Mouse (Mus musculus) cerebellum, postnatal 25 days (tissue): ENCODE data around the gene Rpl13a.
A peak's percentile ranks its signal among the peaks of the same experiment; 100 is the strongest.

Source experiments
- DNase-seq, 2 experiments: peaks; one replicate each; pipeline ENCODE4 v3.0.0; 2021; ENCODE audit warnings: mixed read lengths in 2 of 2

Gene Rpl13a

GRCm38 (mm10) chr7:45128624-45129246 lies at the start of gene Rpl13a:
TSS of gene Rpl13a (minus strand) at chr7:45128761.
- DNase-seq: peak; percentile 98

GRCm38 (mm10) chr7:45176356-45176755 lies 47.8 kb upstream of the Rpl13a start:
- DNase-seq: peak; percentile 49 to 63

GRCm38 (mm10) chr7:45175929-45176328 lies 47.4 kb upstream of the Rpl13a start:
- peak in 1 of 2 experiments; percentile 55 for DNase-seq

GRCm38 (mm10) chr7:45175398-45175797 lies 46.8 kb upstream of the Rpl13a start:
- DNase-seq: no peak

- peak; percentile 54 to 62 for DNase-seq
These were observed 46.2 kb upstream of the Rpl13a start for GRCm38 (mm10) chr7:45174567-45175280.

GRCm38 (mm10) chr7:45173772-45174171 lies 45.2 kb upstream of the Rpl13a start:
- DNase-seq: peak in 1 of 2 experiments; percentile 54

- DNase-seq: peak; percentile 59 to 78
These were observed 44.4 kb upstream of the Rpl13a start for GRCm38 (mm10) chr7:45172974-45173373.

- peak; percentile 77 to 83 for DNase-seq
These were observed 40.9 kb upstream of the Rpl13a start for GRCm38 (mm10) chr7:45169495-45169894.

- DNase-seq: peak; percentile 70 to 75
These were observed 40.1 kb upstream of the Rpl13a start for GRCm38 (mm10) chr7:45168656-45169055.

- DNase-seq: peak; percentile 87
These were observed 39.3 kb upstream of the Rpl13a start for GRCm38 (mm10) chr7:45167761-45168445.

GRCm38 (mm10) chr7:45166950-45167401 lies 38.4 kb upstream of the Rpl13a start:
- peak; percentile 77 to 80 for DNase-seq

GRCm38 (mm10) chr7:45165701-45166100 lies 37.1 kb upstream of the Rpl13a start:
- peak; percentile 52 to 60 for DNase-seq

GRCm38 (mm10) chr7:45164833-45165232 lies 36.3 kb upstream of the Rpl13a start:
- peak; percentile 76 to 80 for DNase-seq

GRCm38 (mm10) chr7:45163735-45164490 lies 35.4 kb upstream of the Rpl13a start, which contains the start of gene Slc17a7:
TSS of gene Slc17a7 (plus strand) at chr7:45163949.
- peak; percentile 88 to 92 for DNase-seq

GRCm38 (mm10) chr7:45162996-45163615 lies 34.5 kb upstream of the Rpl13a start:
- DNase-seq: peak in 1 of 2 experiments; percentile 43

- no peak for DNase-seq
These were observed 34.0 kb upstream of the Rpl13a start for GRCm38 (mm10) chr7:45162551-45162950.

- DNase-seq: peak; percentile 99 to 100
These were observed 33.3 kb upstream of the Rpl13a start for GRCm38 (mm10) chr7:45161612-45162473.

GRCm38 (mm10) chr7:45160866-45161265 lies 32.3 kb upstream of the Rpl13a start:
- peak in 1 of 2 experiments; percentile 22 for DNase-seq

GRCm38 (mm10) chr7:45160316-45160800 lies 31.8 kb upstream of the Rpl13a start:
- peak; percentile 4 to 26 for DNase-seq

GRCm38 (mm10) chr7:45158991-45159390 lies 30.4 kb upstream of the Rpl13a start:
- peak in 1 of 2 experiments; percentile 4 for DNase-seq

- DNase-seq: peak in 1 of 2 experiments; percentile 8
These were observed 28.9 kb upstream of the Rpl13a start for GRCm38 (mm10) chr7:45157459-45157858.
